In the genomic region with DNA sequence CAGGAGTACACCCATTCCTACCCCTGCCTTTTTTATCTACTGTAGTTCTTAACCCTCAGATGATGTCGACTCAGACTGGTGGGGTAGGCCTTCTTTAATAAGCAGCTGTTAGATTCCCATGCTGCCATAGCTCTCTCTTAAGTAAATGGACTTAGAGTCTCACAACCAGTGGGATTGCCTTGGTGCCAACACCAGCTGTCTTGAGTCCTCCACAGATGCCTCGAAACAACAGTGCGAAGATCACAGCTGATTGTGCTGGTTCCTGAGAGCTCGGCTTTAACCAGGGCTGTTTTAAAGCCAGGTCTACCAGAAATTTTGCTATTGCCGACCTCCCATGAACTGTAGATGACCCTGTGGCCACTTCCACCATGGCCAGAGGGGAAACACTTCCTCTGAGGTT, we compare ENCODE assay signal across 29 mouse cellular contexts.
"Had no signal": no experiment of that assay in that cellular context is flagged by ENCODE, and none has a peak within 500 bp of the region (broad histone marks: within the 10 kb centered on the region; RNA-seq: fewer than 3 reads in every experiment).

No protein-coding gene starts in this region.

- H3K9me3 ChIP-seq: limb, embryonic 10.5 days; limb, embryonic 12.5 days; limb, embryonic 13.5 days; limb, embryonic 15.5 days; liver, embryonic 12.5 days; liver, embryonic 13.5 days; liver, embryonic 15.5 days; lung, embryonic 15.5 days; midbrain, embryonic 10.5 days; midbrain, embryonic 12.5 days; midbrain, embryonic 13.5 days; midbrain, embryonic 15.5 days had no signal

- ATAC-seq: liver, embryonic 12.5 days; liver, postnatal 0 days; midbrain, embryonic 13.5 days; midbrain, embryonic 15.5 days; midbrain, embryonic 16.5 days had no signal

- H3K9ac ChIP-seq: limb, embryonic 12.5 days; limb, embryonic 13.5 days; limb, embryonic 15.5 days; liver, embryonic 12.5 days; liver, embryonic 13.5 days; liver, embryonic 14.5 days; liver, embryonic 15.5 days; liver, postnatal 0 days; lung, embryonic 14.5 days; lung, embryonic 15.5 days; midbrain, embryonic 12.5 days; midbrain, embryonic 13.5 days; midbrain, embryonic 15.5 days had no signal

- H3K4me1 ChIP-seq: liver, embryonic 12.5 days; liver, embryonic 13.5 days; liver, embryonic 15.5 days; lung, embryonic 15.5 days; midbrain, embryonic 10.5 days; midbrain, embryonic 12.5 days; midbrain, embryonic 13.5 days; midbrain, embryonic 15.5 days had no signal

- H3K27ac ChIP-seq: left cerebral cortex, adult 2 months; limb, embryonic 10.5 days; limb, embryonic 12.5 days; limb, embryonic 13.5 days; liver, embryonic 12.5 days; liver, embryonic 13.5 days; liver, embryonic 14.5 days; liver, embryonic 15.5 days; lung, embryonic 15.5 days; macrophage; midbrain, embryonic 10.5 days; midbrain, embryonic 12.5 days; midbrain, embryonic 13.5 days; midbrain, embryonic 15.5 days had no signal

- H3K27me3 ChIP-seq: limb, embryonic 12.5 days; limb, embryonic 13.5 days; limb, embryonic 15.5 days; liver, embryonic 12.5 days; liver, embryonic 13.5 days; liver, embryonic 15.5 days; lung, embryonic 15.5 days; megakaryocyte, embryonic 14.5 days; midbrain, embryonic 12.5 days; midbrain, embryonic 13.5 days; midbrain, embryonic 15.5 days had no signal

- H3K36me3 ChIP-seq: limb, embryonic 10.5 days; limb, embryonic 12.5 days; limb, embryonic 13.5 days; limb, embryonic 15.5 days; liver, embryonic 12.5 days; liver, embryonic 13.5 days; liver, embryonic 15.5 days; lung, embryonic 15.5 days; midbrain, embryonic 10.5 days; midbrain, embryonic 12.5 days; midbrain, embryonic 13.5 days; midbrain, embryonic 15.5 days had no signal

- DNase-seq: left cerebral cortex, postnatal 4 days; liver; liver, embryonic 13.5 days; liver, postnatal 0 days; lung, adult 18-20 months; lung, adult 2 months; lung, embryonic 14.5 days; lung, postnatal 10 days; lung, postnatal 14 days; lung, postnatal 4 days; midbrain, embryonic 14.5 days had no signal

- H3K4me3 ChIP-seq: left cerebral cortex, adult 2 months; limb, embryonic 10.5 days; limb, embryonic 12.5 days; limb, embryonic 13.5 days; limb, embryonic 15.5 days; liver, embryonic 12.5 days; liver, embryonic 13.5 days; liver, embryonic 15.5 days; lung, embryonic 15.5 days; megakaryocyte, embryonic 14.5 days; midbrain, embryonic 10.5 days; midbrain, embryonic 12.5 days; midbrain, embryonic 13.5 days; midbrain, embryonic 15.5 days had no signal

- H3K4me2 ChIP-seq: limb, embryonic 12.5 days; limb, embryonic 13.5 days; limb, embryonic 15.5 days; liver, embryonic 11.5 days; liver, embryonic 12.5 days; liver, embryonic 13.5 days; liver, embryonic 15.5 days; lung, embryonic 14.5 days; lung, embryonic 15.5 days; midbrain, embryonic 11.5 days; midbrain, embryonic 12.5 days; midbrain, embryonic 13.5 days; midbrain, embryonic 15.5 days had no signal
